Mouse (Mus musculus): ENCODE measurements around the gene Ilvbl. TPM values are rescaled to one million over a fixed set of nuclear protein-coding genes. Genes with fewer than 3 reads are reported as not detected.

Gene Ilvbl
- total and polyA plus RNA-seq, 2 experiments from 2014 or later, result 57.4 to 58.8 TPM

DNA sequence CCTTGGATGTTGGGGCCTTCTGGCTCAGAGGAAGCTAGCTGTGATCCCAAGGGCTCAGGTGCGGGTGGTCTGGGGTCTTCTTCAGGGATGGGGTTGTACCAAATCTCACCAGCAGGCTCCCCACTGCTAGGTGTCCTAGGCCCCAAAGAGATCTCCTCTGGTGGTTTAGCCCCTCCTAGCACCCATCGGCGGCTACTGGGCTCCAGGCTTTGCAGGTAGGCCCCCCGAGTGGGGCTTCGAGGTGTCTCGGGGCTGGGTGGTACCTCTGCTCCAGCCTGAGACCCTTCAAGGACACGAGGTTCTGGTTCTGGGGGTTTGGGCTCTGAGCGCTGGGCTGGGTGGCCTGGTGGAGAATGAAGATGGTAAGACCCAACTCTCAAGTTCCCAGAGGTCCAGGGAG is 15.8 kb downstream of the Ilvbl start:
- H3K4me3 ChIP-seq (ENCODE audit: low read depth, low read length), result no peak overlapping the region
- H3K36me3 ChIP-seq (ENCODE audit: insufficient read depth), result peaks cover 3% of the 10 kb centered on the region; the same call in 1 of the 2 replicates
- H3K9ac ChIP-seq, result no peak overlapping the region
- no peaks in the 10 kb centered on the region for H3K4me1 ChIP-seq (ENCODE audit: insufficient read depth)
- H3K27ac ChIP-seq (ENCODE audit: low read depth, low read length), result no peak overlapping the region
- H3K4me2 ChIP-seq (ENCODE audit: low read depth), result no peak overlapping the region
- TF ChIP-seq CTCF (IDR thresholded peaks at IDR 0.05; ENCODE audit: low read depth), result no peak
- H3K9me3 ChIP-seq (ENCODE audit: low read length), result no peaks in the 10 kb centered on the region
- DNase-seq, result no peak
- H3K27me3 ChIP-seq (ENCODE audit: insufficient read depth, low read length), result no peaks in the 10 kb centered on the region; the same call in 1 of the 2 replicates
- ATAC-seq, result no peak
- 96% methylated on average over 8 of the region's 8 CpGs for WGBS

DNA sequence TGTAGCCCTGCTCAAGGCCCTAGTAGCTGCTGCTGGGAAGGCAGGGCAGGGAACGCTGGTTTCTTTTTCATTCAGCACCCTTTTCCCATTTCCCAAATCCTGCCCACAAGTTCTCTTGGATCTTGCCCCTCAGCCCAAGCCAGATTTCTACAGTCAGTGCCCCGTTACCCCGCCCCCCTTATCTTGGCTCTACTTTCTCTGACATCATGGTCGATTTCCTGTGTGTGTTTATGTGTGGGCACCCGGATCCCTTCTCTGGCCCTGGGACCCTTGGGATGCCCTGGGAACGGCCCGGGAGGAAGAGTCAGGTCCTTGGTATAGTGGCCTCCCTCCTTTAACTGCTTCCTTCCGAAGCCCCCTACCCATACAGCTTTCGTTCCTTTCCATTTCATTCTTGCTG is 16.6 kb downstream of the Ilvbl start:
- H3K4me2 ChIP-seq (ENCODE audit: low read depth), result peak overlapping the region; percentile 76
- DNase-seq (no peak), ATAC-seq (no peak)
- no peak for TF ChIP-seq CTCF (IDR thresholded peaks at IDR 0.05; ENCODE audit: low read depth)
- H3K27ac ChIP-seq (ENCODE audit: low read depth, low read length), result no peak overlapping the region
- H3K36me3 ChIP-seq (ENCODE audit: insufficient read depth), result 0 out of 2 replicates have a peak, but pooled peaks cover under 1% of the 10 kb centered on the region
- 0 out of 2 replicates have a peak overlapping the region, but pooled peaks have one; percentile 49 for H3K9ac ChIP-seq
- no peaks in the 10 kb centered on the region; the same call in 1 of the 2 replicates for H3K27me3 ChIP-seq (ENCODE audit: insufficient read depth, low read length)
- 37% methylated on average over 9 of the region's 9 CpGs for WGBS
- peak overlapping the region; percentile 45 for H3K4me3 ChIP-seq (ENCODE audit: low read depth, low read length)
- no peaks in the 10 kb centered on the region for H3K4me1 ChIP-seq (ENCODE audit: insufficient read depth)
- H3K9me3 ChIP-seq (ENCODE audit: low read length), result no peaks in the 10 kb centered on the region

DNA sequence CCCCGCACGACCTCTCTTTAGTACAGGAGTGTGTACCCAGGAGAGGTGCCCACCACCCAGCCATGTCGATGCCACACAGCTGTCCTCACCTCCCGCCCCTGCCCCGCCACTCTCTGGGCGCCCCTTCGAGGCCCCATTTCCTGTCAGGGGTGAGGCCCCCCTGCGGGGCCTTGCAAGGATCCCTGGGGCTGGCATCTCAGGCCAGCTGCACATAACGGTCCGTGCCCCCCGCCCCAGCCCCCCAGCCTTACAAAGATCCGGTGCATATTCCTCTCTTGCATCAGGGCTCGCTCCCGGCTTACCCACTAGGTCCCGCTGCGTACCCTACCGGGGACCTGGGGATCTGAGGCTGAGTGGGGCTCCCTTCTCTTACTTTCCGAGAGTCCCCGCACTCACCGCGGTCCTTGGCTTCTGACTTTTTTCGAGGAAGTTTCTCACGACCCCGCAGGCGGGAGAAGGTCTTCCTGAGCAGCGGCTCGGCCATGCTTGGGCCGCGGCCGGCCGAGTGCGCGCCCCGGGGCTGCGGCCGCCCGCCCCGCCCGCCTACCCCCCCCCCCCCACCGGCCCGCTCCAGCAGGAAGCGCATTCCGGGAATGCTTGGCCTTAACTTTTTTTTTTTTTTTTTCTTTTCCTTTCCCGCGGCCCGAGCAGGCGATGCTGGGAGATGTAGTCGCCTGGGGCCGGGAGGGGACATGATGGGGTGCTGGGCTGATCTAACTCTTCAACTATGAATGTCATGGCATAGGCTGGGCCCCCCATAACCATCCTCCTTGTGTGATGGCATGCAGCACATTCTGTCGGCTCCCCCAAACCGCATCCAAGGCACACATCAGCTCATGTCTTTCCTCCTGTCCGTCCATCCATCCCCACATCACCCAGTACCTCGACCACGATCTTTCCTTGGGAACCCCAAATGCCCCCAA is 17.5 kb downstream of the Ilvbl start, which contains the start of gene Syde1:
Gene Syde1 (minus strand): TSS at position 559 of the 923 bp plus-strand sequence.
- no peaks in the 10 kb centered on the region for H3K4me1 ChIP-seq (ENCODE audit: insufficient read depth)
- no peaks in the 10 kb centered on the region for H3K36me3 ChIP-seq (ENCODE audit: insufficient read depth)
- H3K9ac ChIP-seq, result peak within 1 kb of the TSS; percentile 49
- peak within 1 kb of the TSS; percentile 59; the same call in 1 of the 2 replicates for H3K27ac ChIP-seq (ENCODE audit: low read depth, low read length)
- 4% methylated on average over 47 of the region's 54 CpGs for WGBS
- peak within 1 kb of the TSS; percentile 76 for H3K4me2 ChIP-seq (ENCODE audit: low read depth)
- H3K9me3 ChIP-seq (ENCODE audit: low read length), result no peaks in the 10 kb centered on the region
- peak within 1 kb of the TSS; percentile 45 for H3K4me3 ChIP-seq (ENCODE audit: low read depth, low read length)
- no peak for TF ChIP-seq CTCF (IDR thresholded peaks at IDR 0.05; ENCODE audit: low read depth)
- H3K27me3 ChIP-seq (ENCODE audit: insufficient read depth, low read length), result no peaks in the 10 kb centered on the region; the same call in 1 of the 2 replicates
- DNase-seq, result peak; percentile 20
- ATAC-seq, result peak; percentile 60

DNA sequence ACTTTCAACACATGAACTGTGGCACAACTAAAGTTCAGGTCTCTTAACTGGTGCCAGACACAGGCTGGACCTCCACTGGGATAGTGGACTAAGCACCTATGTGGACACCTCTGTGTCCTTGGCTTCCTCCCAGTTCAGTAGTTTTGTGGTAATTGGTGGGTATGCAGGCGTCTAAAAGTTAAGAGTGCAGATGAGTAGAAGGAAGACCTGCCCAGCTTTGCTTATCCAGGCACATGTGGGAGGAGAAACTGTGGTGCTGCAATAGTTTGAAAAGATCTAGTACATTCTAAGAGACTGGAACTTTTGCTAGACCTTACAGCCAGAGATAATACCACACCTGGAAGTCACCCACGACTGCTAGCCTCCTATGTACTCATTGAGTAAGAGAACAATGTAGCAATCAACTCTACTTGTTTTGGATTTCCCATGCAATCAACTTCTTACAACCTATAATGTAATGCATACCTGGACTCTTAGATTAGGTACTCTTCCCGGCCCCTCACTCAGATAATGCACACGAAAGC is 18.8 kb downstream of the Ilvbl start:
- Histone ChIP-seq H3K4me3 (ENCODE audit: low read depth, low read length) (no peak overlapping the region), H3K27ac (ENCODE audit: low read depth, low read length) (no peak overlapping the region), H3K36me3 (ENCODE audit: insufficient read depth) (no peaks in the 10 kb centered on the region), H3K9me3 (ENCODE audit: low read length) (no peaks in the 10 kb centered on the region), H3K4me2 (ENCODE audit: low read depth) (no peak overlapping the region), H3K27me3 (ENCODE audit: insufficient read depth, low read length) (no peaks in the 10 kb centered on the region; the same call in 1 of the 2 replicates), H3K4me1 (ENCODE audit: insufficient read depth) (no peaks in the 10 kb centered on the region), H3K9ac (no peak overlapping the region)
- DNase-seq, result no peak
- 91% methylated on average over 4 of the region's 4 CpGs for WGBS
- TF ChIP-seq CTCF (IDR thresholded peaks at IDR 0.05; ENCODE audit: low read depth), result no peak
- no peak for ATAC-seq

- H3K36me3 ChIP-seq (ENCODE audit: insufficient read depth), result no peaks in the 10 kb centered on the region
- TF ChIP-seq CTCF (IDR thresholded peaks at IDR 0.05; ENCODE audit: low read depth), result no peak
- no peak overlapping the region for H3K4me2 ChIP-seq (ENCODE audit: low read depth)
- ATAC-seq (no peak), DNase-seq (no peak)
- no peak overlapping the region for H3K9ac ChIP-seq
- no peaks in the 10 kb centered on the region for H3K4me1 ChIP-seq (ENCODE audit: insufficient read depth)
- WGBS, result 92% methylated on average over 5 of the region's 5 CpGs
- H3K27ac ChIP-seq (ENCODE audit: low read depth, low read length), result no peak overlapping the region
- no peak overlapping the region for H3K4me3 ChIP-seq (ENCODE audit: low read depth, low read length)
- no peaks in the 10 kb centered on the region; the same call in 1 of the 2 replicates for H3K27me3 ChIP-seq (ENCODE audit: insufficient read depth, low read length)
- no peaks in the 10 kb centered on the region for H3K9me3 ChIP-seq (ENCODE audit: low read length)
Observed at GRCm38 (mm10) chr10:78593736-78594135, 19.6 kb downstream of the Ilvbl start.

DNA sequence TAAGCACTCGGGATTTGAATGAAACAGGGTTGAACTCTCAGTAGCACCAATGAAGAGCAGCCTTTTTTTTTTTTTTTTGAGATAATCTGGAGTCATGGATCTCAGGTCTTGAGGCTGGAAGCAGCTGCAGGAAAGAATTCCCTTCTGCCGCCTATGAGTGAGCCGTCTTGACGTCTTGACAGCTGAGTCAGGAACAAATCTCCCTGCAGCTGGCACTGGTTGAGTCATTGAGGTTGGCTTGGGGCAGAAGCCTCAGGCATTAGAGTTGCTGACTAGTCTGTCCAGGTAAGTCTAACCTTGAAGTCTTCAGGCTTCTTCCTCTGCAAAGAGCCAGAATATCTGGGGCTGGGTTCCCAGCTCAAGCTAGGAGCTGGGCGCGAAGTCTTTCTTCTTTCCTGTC is 20.0 kb downstream of the Ilvbl start:
- Histone ChIP-seq H3K27me3 (ENCODE audit: insufficient read depth, low read length) (no peaks in the 10 kb centered on the region; the same call in 1 of the 2 replicates), H3K4me3 (ENCODE audit: low read depth, low read length) (no peak overlapping the region), H3K27ac (ENCODE audit: low read depth, low read length) (no peak overlapping the region), H3K4me2 (ENCODE audit: low read depth) (no peak overlapping the region), H3K9ac (no peak overlapping the region), H3K9me3 (ENCODE audit: low read length) (no peaks in the 10 kb centered on the region), H3K4me1 (ENCODE audit: insufficient read depth) (no peaks in the 10 kb centered on the region), H3K36me3 (ENCODE audit: insufficient read depth) (no peaks in the 10 kb centered on the region)
- TF ChIP-seq CTCF (IDR thresholded peaks at IDR 0.05; ENCODE audit: low read depth), result no peak
- ATAC-seq (no peak), DNase-seq (no peak)
- WGBS, result 80% methylated on average over 6 of the region's 6 CpGs

DNA sequence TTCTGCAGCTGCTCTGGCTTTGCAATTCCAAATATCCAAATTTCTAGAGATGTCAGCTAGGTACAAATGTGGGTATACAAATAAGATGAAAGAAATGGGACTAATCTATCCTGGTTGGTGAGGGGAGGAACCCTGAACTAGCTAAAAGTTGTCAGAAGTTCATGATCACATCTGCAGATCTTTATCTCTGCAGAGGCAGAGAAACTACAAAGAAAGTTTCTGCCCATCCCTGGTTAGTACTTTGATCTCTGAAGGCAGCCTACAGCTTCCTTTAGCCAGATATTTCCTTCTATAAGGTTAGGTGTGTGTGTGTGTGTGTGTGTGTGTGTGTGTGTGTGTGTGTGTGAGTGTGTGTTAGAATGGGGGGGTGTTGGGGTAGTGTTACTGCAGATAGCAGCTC is 20.4 kb downstream of the Ilvbl start:
- H3K4me2 ChIP-seq (ENCODE audit: low read depth), result no peak overlapping the region
- no peaks in the 10 kb centered on the region for H3K9me3 ChIP-seq (ENCODE audit: low read length)
- H3K27me3 ChIP-seq (ENCODE audit: insufficient read depth, low read length), result no peaks in the 10 kb centered on the region; the same call in 1 of the 2 replicates
- ATAC-seq, result no peak
- no peak for DNase-seq
- no peaks in the 10 kb centered on the region for H3K4me1 ChIP-seq (ENCODE audit: insufficient read depth)
- H3K27ac ChIP-seq (ENCODE audit: low read depth, low read length), result no peak overlapping the region
- no peak for TF ChIP-seq CTCF (IDR thresholded peaks at IDR 0.05; ENCODE audit: low read depth)
- H3K9ac ChIP-seq, result no peak overlapping the region
- H3K4me3 ChIP-seq (ENCODE audit: low read depth, low read length), result no peak overlapping the region
- H3K36me3 ChIP-seq (ENCODE audit: insufficient read depth), result no peaks in the 10 kb centered on the region

Measured in forebrain, postnatal 0 days (tissue).